Mouse (Mus musculus) C2C12 (cell line): ENCODE data around the gene Gm37240. TPM values are rescaled to one million over a fixed set of nuclear protein-coding genes. Genes with fewer than 3 reads are reported as not detected.
"Not testable (repeated sequence)": the region's sequence is repeated elsewhere in the genome, so short reads cannot be mapped to it uniquely, and the experiment has no call there.

ENCODE experiments used
- H3K27me3 ChIP-seq: one replicate; pipeline ENCODE4 v1.6.1; 2011; ENCODE audit not compliant: control insufficient read depth, insufficient read depth, insufficient read length
- H3K36me3 ChIP-seq: one replicate; pipeline ENCODE4 v1.6.1; 2011; ENCODE audit not compliant: control insufficient read depth, insufficient read depth
- H3K4me3 ChIP-seq: one replicate; pipeline ENCODE4 v1.5.1; 2011; ENCODE audit warnings: mild to moderate bottlenecking, control low read depth; ENCODE audit not compliant: poor library complexity, insufficient read depth, severe bottlenecking
- H3K79me2 ChIP-seq: one replicate; pipeline ENCODE4 v1.6.1; 2011; ENCODE audit not compliant: control insufficient read depth, insufficient read depth
- H3K79me3 ChIP-seq: one replicate; pipeline ENCODE4 v1.6.1; 2011; ENCODE audit warnings: low read depth, control low read depth
- H3ac ChIP-seq: one replicate; pipeline ENCODE3; 2011; ENCODE audit warnings: low read depth; ENCODE audit not compliant: control insufficient read depth, insufficient read length
- CEBPB ChIP-seq: IDR thresholded peaks from one replicate; pipeline ENCODE4 v1.6.1; 2011; ENCODE audit warnings: low read depth, mild to moderate bottlenecking, control low read depth, moderate library complexity
- CTCF ChIP-seq: IDR thresholded peaks from one replicate; pipeline ENCODE4 v1.5.1; 2011; ENCODE audit not compliant: control insufficient read depth, insufficient read depth, insufficient read length
- FOSL1 ChIP-seq: IDR thresholded peaks from one replicate; pipeline ENCODE4 v1.8.0; 2011; ENCODE audit warnings: mild to moderate bottlenecking, low read length; ENCODE audit not compliant: poor library complexity, insufficient read depth, severe bottlenecking
- MAX ChIP-seq: IDR thresholded peaks from one replicate; pipeline ENCODE4 v1.6.1; 2011; ENCODE audit warnings: mild to moderate bottlenecking, control low read depth
- MYOD1 ChIP-seq: IDR thresholded peaks from one replicate; pipeline ENCODE4 v1.6.1; 2011; ENCODE audit warnings: low read depth; ENCODE audit not compliant: control insufficient read depth, insufficient read length
- MYOG ChIP-seq: IDR thresholded peaks from one replicate; pipeline ENCODE4 v1.6.1; 2011; ENCODE audit not compliant: control insufficient read depth, insufficient read length; ENCODE audit errors: extremely low read depth
- USF1 ChIP-seq: IDR thresholded peaks from one replicate; pipeline ENCODE4 v1.6.1; 2011; ENCODE audit warnings: low read depth, mild to moderate bottlenecking, control low read depth, moderate library complexity
- polyA plus RNA-seq: library from polyadenylated mRNA; unstranded; fragments of >200 nt; fragmentation: generic; extraction: Trizol; gene quantifications from one replicate; pipeline ENCODE4 v1.2.1, GENCODE M21; 2012; ENCODE audit warnings: missing spikeins

The Gm37240 gene
- polyA plus RNA-seq, 1 experiment = 7.3 TPM

DNA sequence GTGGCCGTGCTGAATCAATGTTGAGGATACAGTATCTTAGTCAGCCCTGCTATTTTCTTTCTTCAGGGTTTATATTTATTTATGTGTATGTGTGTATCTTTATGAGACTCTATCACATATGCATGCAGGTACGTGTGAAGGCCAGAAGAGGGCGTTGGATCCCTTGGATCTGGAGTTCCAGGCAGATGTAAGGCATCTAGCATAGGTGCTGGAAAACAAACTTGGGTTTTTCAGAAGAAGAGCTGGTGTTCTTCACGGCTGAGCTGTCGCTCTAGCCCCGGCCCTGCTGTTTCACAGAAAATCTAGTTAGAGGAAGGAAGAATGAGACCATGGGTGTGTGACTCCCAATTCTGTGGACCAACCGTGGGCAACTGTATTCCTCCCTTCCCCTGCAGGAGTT, 1229.3 kb downstream of the Gm37240 start:
- H3K36me3 ChIP-seq = no peaks in the 10 kb centered on the region
- H3K4me3 ChIP-seq = no peak overlapping the region
- H3K27me3 ChIP-seq = no peaks in the 10 kb centered on the region
- H3K79me2 ChIP-seq = no peaks in the 10 kb centered on the region
- no peaks in the 10 kb centered on the region for H3K79me3 ChIP-seq
- no peak overlapping the region for H3ac ChIP-seq
- TF ChIP-seq MAX (no peak), FOSL1 (no peak), MYOG (no peak), CEBPB (no peak), MYOD1 (no peak), USF1 (no peak), CTCF (no peak)

GRCm38 (mm10) chr3:84657240-84657639, 1230.1 kb downstream of the Gm37240 start:
- TF ChIP-seq MYOG (no peak), MYOD1 (no peak), FOSL1 (no peak), CEBPB (no peak), MAX (no peak), CTCF (no peak), USF1 (no peak)
- Histone ChIP-seq H3K27me3 (no peaks in the 10 kb centered on the region), H3K36me3 (no peaks in the 10 kb centered on the region), H3K79me3 (no peaks in the 10 kb centered on the region), H3ac (no peak overlapping the region), H3K4me3 (no peak overlapping the region), H3K79me2 (no peaks in the 10 kb centered on the region)

DNA sequence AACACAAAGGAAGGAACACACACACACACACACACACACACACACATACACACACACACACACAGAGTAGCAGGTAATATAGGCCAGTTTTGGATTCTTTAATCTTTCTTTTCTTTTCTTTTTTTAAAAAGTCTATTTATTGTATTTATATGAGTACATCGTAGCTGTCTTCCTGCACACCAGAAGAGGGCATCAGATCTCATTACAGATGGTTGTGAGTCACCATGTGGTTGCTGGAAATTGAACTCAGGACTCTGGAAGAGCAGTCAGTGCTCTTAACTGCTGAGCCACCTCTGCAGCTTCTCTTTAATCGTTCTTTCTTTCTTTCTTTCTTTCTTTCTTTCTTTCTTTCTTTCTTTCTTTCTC, 1231.5 kb downstream of the Gm37240 start:
- H3ac ChIP-seq, H3K79me3 ChIP-seq, H3K36me3 ChIP-seq, H3K27me3 ChIP-seq, H3K4me3 ChIP-seq, H3K79me2 ChIP-seq: not testable (repeated sequence)

DNA sequence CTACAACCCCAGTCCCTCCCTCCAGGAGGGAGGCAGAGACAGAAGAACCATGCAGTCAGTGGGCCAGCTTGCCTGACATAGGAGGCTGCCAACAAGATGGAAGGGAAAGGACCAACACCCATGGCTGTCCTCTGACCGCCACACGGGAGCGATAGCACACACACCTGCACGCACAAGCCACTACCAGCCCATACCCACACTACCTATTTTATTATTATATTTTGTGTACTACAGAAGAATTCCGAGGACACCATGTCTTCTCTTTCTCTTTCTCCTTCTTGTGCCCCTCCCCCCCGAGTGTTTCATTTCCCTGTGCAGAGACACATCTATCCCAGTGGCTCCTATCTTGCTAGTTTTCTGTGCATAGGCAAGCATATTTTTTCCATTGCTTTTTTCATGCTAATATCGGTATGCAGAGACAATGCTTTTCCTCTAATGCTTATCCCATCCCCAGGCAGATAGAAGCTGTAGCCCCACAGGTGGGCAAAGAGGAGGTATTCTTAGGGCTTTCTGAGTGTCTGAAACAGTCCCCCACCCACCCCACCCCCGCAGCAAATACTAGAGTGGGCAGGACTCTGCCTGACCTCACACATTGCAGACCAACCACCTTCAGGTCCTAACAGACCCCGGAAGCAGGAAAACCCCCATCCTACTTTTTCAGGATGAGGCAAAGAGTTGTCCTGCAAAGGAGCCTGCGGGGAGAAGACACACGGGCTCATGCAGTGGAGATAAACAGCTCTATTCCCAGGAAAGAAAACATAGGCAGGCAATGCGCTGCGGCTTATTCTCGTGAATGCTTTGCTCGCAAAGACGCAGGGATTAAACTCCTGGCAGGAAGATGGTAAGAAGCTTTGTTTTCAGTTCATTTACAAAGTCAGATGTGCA, 1232.2 kb downstream of the Gm37240 start:
- no peak overlapping the region for H3K4me3 ChIP-seq
- H3K36me3 ChIP-seq = no peaks in the 10 kb centered on the region
- H3K79me3 ChIP-seq = no peaks in the 10 kb centered on the region
- H3ac ChIP-seq = no peak overlapping the region
- H3K27me3 ChIP-seq = no peaks in the 10 kb centered on the region
- no peaks in the 10 kb centered on the region for H3K79me2 ChIP-seq
- TF ChIP-seq MYOD1 = no peak
- no peak for TF ChIP-seq FOSL1
- no peak for TF ChIP-seq CEBPB
- no peak for TF ChIP-seq CTCF
- TF ChIP-seq MAX = no peak
- TF ChIP-seq MYOG = no peak
- no peak for TF ChIP-seq USF1

GRCm38 (mm10) chr3:84654246-84654826, 1233.0 kb downstream of the Gm37240 start:
- Histone ChIP-seq H3K4me3 (no peak overlapping the region), H3K79me2 (no peaks in the 10 kb centered on the region), H3K79me3 (no peaks in the 10 kb centered on the region), H3K27me3 (no peaks in the 10 kb centered on the region), H3ac (no peak overlapping the region), H3K36me3 (no peaks in the 10 kb centered on the region)
- no peak for TF ChIP-seq MYOG

- Histone ChIP-seq H3K79me3 (no peaks in the 10 kb centered on the region), H3K27me3 (no peaks in the 10 kb centered on the region), H3K79me2 (no peaks in the 10 kb centered on the region), H3K36me3 (no peaks in the 10 kb centered on the region), H3ac (no peak overlapping the region), H3K4me3 (no peak overlapping the region)
- TF ChIP-seq USF1 (no peak), MAX (no peak), MYOD1 (no peak), MYOG (no peak), CEBPB (no peak), FOSL1 (no peak), CTCF (no peak)
Observed at GRCm38 (mm10) chr3:84653557-84654245, 1233.6 kb downstream of the Gm37240 start.
